Mouse (Mus musculus) liver, embryonic 12.5 days (tissue): ENCODE measurements at regions not wholly inside any gene's neighbourhood (a gene's known extent, or its start where the extent isn't known, plus 50 kb on each side); places are given as distances from the start of the nearest gene placed in this dataset.

Source experiments
- ATAC-seq: fragments of 200-750 bp; cut with Nextera tagmentation; 2 replicates; pipeline ENCODE4 v1.8.0; 2017; ENCODE audit warnings: moderate number of reproducible peaks, mild to moderate bottlenecking, moderate library complexity
- H3K27ac ChIP-seq: fragments of 300-500 bp; sonication (generic); 2 replicates; pipeline ENCODE4 v1.5.1; 2016; ENCODE audit warnings: mild to moderate bottlenecking
- H3K27me3 ChIP-seq: fragments of 300-500 bp; sonication (generic); replicated peaks from 2 replicates; pipeline ENCODE4 v1.6.1; 2016; ENCODE audit warnings: mild to moderate bottlenecking, moderate library complexity
- H3K36me3 ChIP-seq: fragments of 300-500 bp; sonication (generic); 2 replicates; pipeline ENCODE4 v1.6.1; 2016; ENCODE audit warnings: mild to moderate bottlenecking, moderate library complexity
- H3K4me1 ChIP-seq: fragments of 300-500 bp; sonication (generic); 2 replicates; pipeline ENCODE4 v1.6.1; 2016
- H3K4me2 ChIP-seq: fragments of 300-500 bp; sonication (generic); 2 replicates; pipeline ENCODE4 v1.6.1; 2016; ENCODE audit warnings: mild to moderate bottlenecking, moderate library complexity
- H3K4me3 ChIP-seq: fragments of 300-500 bp; sonication (generic); 2 replicates; pipeline ENCODE4 v1.5.1; 2016; ENCODE audit warnings: mild to moderate bottlenecking, moderate library complexity
- H3K9ac ChIP-seq: fragments of 300-500 bp; sonication (generic); 2 replicates; pipeline ENCODE4 v1.6.1; 2016; ENCODE audit warnings: mild to moderate bottlenecking, moderate library complexity
- H3K9me3 ChIP-seq: fragments of 300-500 bp; sonication (generic); replicated peaks from 2 replicates; pipeline ENCODE4 v1.6.1; 2016; ENCODE audit warnings: mild to moderate bottlenecking, moderate library complexity
- WGBS: fragments of 180-500 bp; shearing (Covaris S2); methylation state at CpG from one replicate; pipeline ENCODE4 v1.1.7; 2016; ENCODE audit not compliant: insufficient replicate concordance; 5-methylcytosine and 5-hydroxymethylcytosine counted together

GRCm38 (mm10) chr6:11647651-11648050 is 259.6 kb downstream of the Ndufa4 start:
- H3K9ac ChIP-seq: no peak overlapping the region
- H3K4me2 ChIP-seq: no peak overlapping the region
- no peak overlapping the region for H3K4me3 ChIP-seq
- WGBS: 29% methylated on average over 1 of the region's 1 CpGs
- H3K27me3 ChIP-seq: no peaks in the 10 kb centered on the region
- H3K27ac ChIP-seq: no peak overlapping the region
- ATAC-seq: no peak
- H3K9me3 ChIP-seq: no peaks in the 10 kb centered on the region
- H3K4me1 ChIP-seq: no peaks in the 10 kb centered on the region
- no peaks in the 10 kb centered on the region for H3K36me3 ChIP-seq

GRCm38 (mm10) chr6:11613331-11613730 is 294.0 kb downstream of the Ndufa4 start:
- Histone ChIP-seq H3K9ac (no peak overlapping the region), H3K4me1 (no peaks in the 10 kb centered on the region), H3K36me3 (no peaks in the 10 kb centered on the region), H3K4me2 (no peak overlapping the region), H3K4me3 (no peak overlapping the region), H3K27ac (no peak overlapping the region), H3K9me3 (no peaks in the 10 kb centered on the region), H3K27me3 (no peaks in the 10 kb centered on the region)
- no peak for ATAC-seq
- 66% methylated on average over 4 of the region's 4 CpGs for whole genome bisulfite sequencing

- Histone ChIP-seq H3K4me3 (no peak overlapping the region), H3K9me3 (no peaks in the 10 kb centered on the region), H3K9ac (no peak overlapping the region), H3K4me1 (no peaks in the 10 kb centered on the region), H3K27ac (no peak overlapping the region), H3K36me3 (no peaks in the 10 kb centered on the region), H3K27me3 (no peaks in the 10 kb centered on the region), H3K4me2 (no peak overlapping the region)
- ATAC-seq: no peak
Observed at GRCm38 (mm10) chr6:11608214-11608613, 299.1 kb downstream of the Ndufa4 start.

GRCm38 (mm10) chr6:11607696-11608095 is 299.6 kb downstream of the Ndufa4 start:
- Histone ChIP-seq H3K27ac (no peak overlapping the region), H3K27me3 (no peaks in the 10 kb centered on the region), H3K36me3 (no peaks in the 10 kb centered on the region), H3K4me2 (no peak overlapping the region), H3K4me3 (no peak overlapping the region), H3K9ac (no peak overlapping the region), H3K4me1 (no peaks in the 10 kb centered on the region), H3K9me3 (no peaks in the 10 kb centered on the region)
- WGBS: 74% methylated on average over 2 of the region's 2 CpGs
- no peak for ATAC-seq

- 57% methylated on average over 3 of the region's 3 CpGs for WGBS
- Histone ChIP-seq H3K27ac (no peak overlapping the region), H3K9ac (no peak overlapping the region), H3K4me3 (no peak overlapping the region), H3K27me3 (no peaks in the 10 kb centered on the region), H3K4me1 (no peaks in the 10 kb centered on the region), H3K9me3 (no peaks in the 10 kb centered on the region), H3K4me2 (no peak overlapping the region), H3K36me3 (no peaks in the 10 kb centered on the region)
- ATAC-seq: no peak
Observed at GRCm38 (mm10) chr6:11606055-11606454, 301.2 kb downstream of the Ndufa4 start.

- H3K36me3 ChIP-seq: no peaks in the 10 kb centered on the region
- WGBS: 45% methylated on average over 4 of the region's 4 CpGs
- H3K4me3 ChIP-seq: no peak overlapping the region
- no peak overlapping the region for H3K4me2 ChIP-seq
- no peak overlapping the region for H3K9ac ChIP-seq
- no peaks in the 10 kb centered on the region for H3K27me3 ChIP-seq
- no peak overlapping the region for H3K27ac ChIP-seq
- no peaks in the 10 kb centered on the region for H3K9me3 ChIP-seq
- no peaks in the 10 kb centered on the region for H3K4me1 ChIP-seq
- ATAC-seq: no peak
Observed at GRCm38 (mm10) chr6:11605526-11605925, 301.8 kb downstream of the Ndufa4 start.

- WGBS: 44% methylated on average over 2 of the region's 2 CpGs
- Histone ChIP-seq H3K36me3 (no peaks in the 10 kb centered on the region), H3K4me3 (no peak overlapping the region), H3K9me3 (no peaks in the 10 kb centered on the region), H3K4me1 (no peaks in the 10 kb centered on the region), H3K9ac (no peak overlapping the region), H3K27ac (no peak overlapping the region), H3K4me2 (no peak overlapping the region), H3K27me3 (no peaks in the 10 kb centered on the region)
- no peak for ATAC-seq
Observed at GRCm38 (mm10) chr6:11594936-11595335, 312.4 kb downstream of the Ndufa4 start.

GRCm38 (mm10) chr6:11593583-11594271 is 313.6 kb downstream of the Ndufa4 start:
- no peak overlapping the region for H3K27ac ChIP-seq
- peak; percentile 65 for ATAC-seq
- H3K4me2 ChIP-seq: peak overlapping the region; percentile 48
- H3K9me3 ChIP-seq: no peaks in the 10 kb centered on the region
- H3K36me3 ChIP-seq: no peaks in the 10 kb centered on the region
- H3K27me3 ChIP-seq: no peaks in the 10 kb centered on the region
- H3K9ac ChIP-seq: no peak overlapping the region
- peak overlapping the region; percentile 17; the same call in 1 of the 2 replicates for H3K4me3 ChIP-seq
- no peaks in the 10 kb centered on the region for H3K4me1 ChIP-seq
- 29% methylated on average over 14 of the region's 14 CpGs for WGBS

- no peak overlapping the region for H3K9ac ChIP-seq
- H3K4me2 ChIP-seq: no peak overlapping the region
- 68% methylated on average over 5 of the region's 5 CpGs for WGBS
- ATAC-seq: no peak
- H3K27me3 ChIP-seq: no peaks in the 10 kb centered on the region
- H3K9me3 ChIP-seq: no peaks in the 10 kb centered on the region
- H3K4me1 ChIP-seq: no peaks in the 10 kb centered on the region
- H3K27ac ChIP-seq: no peak overlapping the region
- H3K4me3 ChIP-seq: no peak overlapping the region
- no peaks in the 10 kb centered on the region for H3K36me3 ChIP-seq
Observed at GRCm38 (mm10) chr6:11576091-11576490, 331.2 kb downstream of the Ndufa4 start.

- Histone ChIP-seq H3K4me3 (no peak overlapping the region), H3K36me3 (no peaks in the 10 kb centered on the region), H3K9me3 (no peaks in the 10 kb centered on the region), H3K4me2 (no peak overlapping the region), H3K4me1 (no peaks in the 10 kb centered on the region), H3K27ac (no peak overlapping the region), H3K27me3 (no peaks in the 10 kb centered on the region), H3K9ac (no peak overlapping the region)
- no peak for ATAC-seq
- 60% methylated on average over 2 of the region's 2 CpGs for WGBS
Observed at GRCm38 (mm10) chr6:11565246-11565645, 342.1 kb downstream of the Ndufa4 start.

GRCm38 (mm10) chr6:11550473-11550872 is 356.8 kb downstream of the Ndufa4 start:
- Histone ChIP-seq H3K27me3 (no peaks in the 10 kb centered on the region), H3K36me3 (no peaks in the 10 kb centered on the region), H3K4me2 (no peak overlapping the region), H3K27ac (no peak overlapping the region), H3K4me3 (no peak overlapping the region), H3K4me1 (no peaks in the 10 kb centered on the region), H3K9me3 (no peaks in the 10 kb centered on the region), H3K9ac (no peak overlapping the region)
- no peak for ATAC-seq

- no peaks in the 10 kb centered on the region for H3K27me3 ChIP-seq
- H3K9me3 ChIP-seq: no peaks in the 10 kb centered on the region
- no peak overlapping the region for H3K27ac ChIP-seq
- H3K4me2 ChIP-seq: no peak overlapping the region
- no peaks in the 10 kb centered on the region for H3K36me3 ChIP-seq
- no peak overlapping the region for H3K4me3 ChIP-seq
- ATAC-seq: no peak
- no peaks in the 10 kb centered on the region for H3K4me1 ChIP-seq
- H3K9ac ChIP-seq: no peak overlapping the region
Observed at GRCm38 (mm10) chr6:11547318-11547717, 360.0 kb downstream of the Ndufa4 start.
